Mouse (Mus musculus) C2C12 (cell line): ENCODE measurements around the gene Caskin2. TPM values are rescaled to one million over a fixed set of nuclear protein-coding genes. Genes with fewer than 3 reads are reported as not detected.

ENCODE experiments used
- H3K27me3 ChIP-seq: one replicate; pipeline ENCODE4 v1.6.1; 2011; ENCODE audit not compliant: control insufficient read depth, insufficient read depth, insufficient read length
- H3K36me3 ChIP-seq: one replicate; pipeline ENCODE4 v1.6.1; 2011; ENCODE audit not compliant: control insufficient read depth, insufficient read depth
- H3K4me3 ChIP-seq: one replicate; pipeline ENCODE4 v1.5.1; 2011; ENCODE audit warnings: mild to moderate bottlenecking, control low read depth; ENCODE audit not compliant: poor library complexity, insufficient read depth, severe bottlenecking
- H3K79me2 ChIP-seq: one replicate; pipeline ENCODE4 v1.6.1; 2011; ENCODE audit not compliant: control insufficient read depth, insufficient read depth
- H3K79me3 ChIP-seq: one replicate; pipeline ENCODE4 v1.6.1; 2011; ENCODE audit warnings: low read depth, control low read depth
- H3ac ChIP-seq: one replicate; pipeline ENCODE3; 2011; ENCODE audit warnings: low read depth; ENCODE audit not compliant: control insufficient read depth, insufficient read length
- CEBPB ChIP-seq: IDR thresholded peaks from one replicate; pipeline ENCODE4 v1.6.1; 2011; ENCODE audit warnings: low read depth, mild to moderate bottlenecking, control low read depth, moderate library complexity
- CTCF ChIP-seq: IDR thresholded peaks from one replicate; pipeline ENCODE4 v1.5.1; 2011; ENCODE audit not compliant: control insufficient read depth, insufficient read depth, insufficient read length
- FOSL1 ChIP-seq: IDR thresholded peaks from one replicate; pipeline ENCODE4 v1.8.0; 2011; ENCODE audit warnings: mild to moderate bottlenecking, low read length; ENCODE audit not compliant: poor library complexity, insufficient read depth, severe bottlenecking
- MAX ChIP-seq: IDR thresholded peaks from one replicate; pipeline ENCODE4 v1.6.1; 2011; ENCODE audit warnings: mild to moderate bottlenecking, control low read depth
- MYOD1 ChIP-seq: IDR thresholded peaks from one replicate; pipeline ENCODE4 v1.6.1; 2011; ENCODE audit warnings: low read depth; ENCODE audit not compliant: control insufficient read depth, insufficient read length
- MYOG ChIP-seq: IDR thresholded peaks from one replicate; pipeline ENCODE4 v1.6.1; 2011; ENCODE audit not compliant: control insufficient read depth, insufficient read length; ENCODE audit errors: extremely low read depth
- USF1 ChIP-seq: IDR thresholded peaks from one replicate; pipeline ENCODE4 v1.6.1; 2011; ENCODE audit warnings: low read depth, mild to moderate bottlenecking, control low read depth, moderate library complexity
- polyA plus RNA-seq: library from polyadenylated mRNA; unstranded; fragments of >200 nt; fragmentation: generic; extraction: Trizol; gene quantifications from one replicate; pipeline ENCODE4 v1.2.1, GENCODE M21; 2012; ENCODE audit warnings: missing spikeins

Caskin2 gene
- polyA plus RNA-seq, 1 experiment, result 7.3 TPM

DNA sequence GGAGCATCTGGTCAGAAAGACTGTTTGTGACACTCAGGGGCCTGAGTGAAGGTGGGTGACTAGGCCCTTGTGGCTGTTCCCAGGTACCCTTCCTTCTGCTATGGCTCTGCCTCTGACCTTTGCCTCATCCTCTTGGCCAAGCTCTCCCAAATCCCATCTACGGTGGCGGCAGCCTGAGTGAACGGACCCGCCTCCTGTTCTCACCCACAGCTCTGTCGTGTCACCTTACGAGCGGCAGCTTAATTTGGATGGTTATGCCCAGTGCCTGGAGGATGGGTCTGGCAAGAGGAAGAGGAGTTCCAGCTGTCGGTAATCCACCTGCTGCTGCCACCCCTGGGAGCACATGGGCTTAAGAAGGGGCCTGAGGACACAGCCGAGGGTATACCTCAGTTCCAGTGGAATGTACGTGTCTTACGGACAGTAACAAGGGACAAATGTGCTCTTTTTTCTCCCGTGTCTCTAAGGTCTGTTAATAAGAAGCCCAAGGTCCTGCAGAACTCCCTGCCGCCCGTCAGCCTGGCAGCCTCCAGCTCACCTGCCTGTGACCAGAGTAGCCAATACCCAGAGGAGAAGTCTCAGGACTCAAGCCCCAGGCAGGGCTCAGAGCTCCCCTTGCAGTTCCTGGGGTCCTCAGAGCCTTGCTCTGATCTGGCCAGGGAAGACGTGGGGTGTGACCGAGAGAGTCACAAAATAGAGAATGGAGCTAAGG lies 6.6 kb upstream of the Caskin2 start:
- H3K79me2 ChIP-seq, result peaks cover 6% of the 10 kb centered on the region
- H3K36me3 ChIP-seq, result peaks cover 13% of the 10 kb centered on the region
- no peak overlapping the region for H3ac ChIP-seq
- peaks cover 7% of the 10 kb centered on the region for H3K27me3 ChIP-seq
- peaks cover 1% of the 10 kb centered on the region for H3K79me3 ChIP-seq
- no peak overlapping the region for H3K4me3 ChIP-seq
- no peak for TF ChIP-seq USF1
- no peak for TF ChIP-seq CEBPB
- TF ChIP-seq CTCF, result no peak
- no peak for TF ChIP-seq MAX
- TF ChIP-seq MYOG, result no peak
- TF ChIP-seq MYOD1, result no peak

DNA sequence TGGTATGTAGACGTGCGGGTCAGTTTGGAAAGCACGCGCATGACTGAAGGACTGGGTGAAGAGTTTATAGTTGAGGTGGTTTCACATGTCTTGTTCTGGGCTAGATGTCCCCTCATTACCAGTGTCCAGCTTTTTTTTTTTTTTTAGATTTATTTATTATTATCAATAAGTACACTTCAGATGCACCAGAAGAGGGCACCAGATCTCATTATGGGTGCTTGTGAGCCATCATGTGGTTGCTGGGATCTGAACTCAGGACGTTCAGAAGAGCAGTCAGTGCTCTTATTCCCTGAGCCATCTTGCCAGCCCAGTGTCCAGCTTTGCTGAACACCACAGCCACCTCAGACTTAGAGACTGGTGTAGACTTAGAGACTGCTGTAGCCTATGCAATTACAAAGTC lies 3.9 kb upstream of the Caskin2 start:
- Histone ChIP-seq H3K27me3 (no peaks in the 10 kb centered on the region), H3ac (no peak overlapping the region), H3K79me3 (peaks cover 1% of the 10 kb centered on the region), H3K4me3 (no peak overlapping the region), H3K79me2 (peaks cover 8% of the 10 kb centered on the region), H3K36me3 (peaks cover 10% of the 10 kb centered on the region)
- TF ChIP-seq MYOD1 (no peak), USF1 (no peak), MAX (no peak), FOSL1 (no peak), CTCF (no peak), MYOG (no peak), CEBPB (no peak)

DNA sequence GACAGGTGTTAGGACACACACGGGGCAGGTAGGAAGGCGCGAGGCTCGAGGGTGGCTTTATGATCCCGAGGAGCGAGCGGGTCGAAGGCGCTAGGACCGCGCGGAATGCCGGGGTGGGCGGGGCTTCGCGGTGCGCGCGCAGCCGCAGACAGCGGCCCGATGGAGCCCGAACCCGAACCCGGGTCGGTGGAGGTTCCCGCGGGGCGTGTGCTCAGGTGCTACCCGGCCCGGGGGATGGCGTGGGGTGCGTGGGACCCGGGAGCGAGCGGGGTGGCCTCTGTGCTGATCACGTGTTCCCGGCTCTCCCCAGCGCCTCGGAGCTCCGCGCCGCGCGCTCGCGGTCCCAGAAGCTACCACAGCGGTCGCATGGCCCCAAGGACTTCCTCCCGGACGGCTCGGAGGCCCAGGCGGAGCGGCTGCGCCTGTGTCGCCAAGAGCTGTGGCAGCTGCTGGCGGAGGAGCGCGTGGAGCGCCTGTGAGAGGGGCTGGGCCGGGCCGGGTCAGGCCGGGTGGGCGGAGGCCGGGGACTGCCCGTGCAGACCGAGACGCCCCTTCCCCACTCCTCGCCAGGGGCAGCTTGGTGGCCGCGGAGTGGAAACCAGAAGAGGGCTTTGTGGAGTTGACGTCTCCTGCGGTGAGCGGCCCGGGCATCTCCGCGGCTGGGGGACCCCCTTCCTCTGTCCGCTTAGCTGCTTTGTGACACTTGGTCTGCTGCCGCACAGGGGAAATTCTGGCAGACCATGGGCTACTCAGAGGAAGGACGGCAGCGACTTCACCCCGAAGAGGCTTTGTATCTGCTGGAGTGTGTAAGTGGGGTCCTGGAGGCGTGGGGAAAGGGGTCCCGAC lies 1.4 kb upstream of the Caskin2 start, which contains the start of gene Tsen54:
Tsen54 (plus strand) TSS at position 120 of the 846 bp plus-strand sequence.
- H3K36me3 ChIP-seq, result no peaks in the 10 kb centered on the region
- H3ac ChIP-seq, result peak within 1 kb of the TSS; percentile 75
- no peaks in the 10 kb centered on the region for H3K27me3 ChIP-seq
- peak within 1 kb of the TSS; percentile 69 for H3K4me3 ChIP-seq
- TF ChIP-seq FOSL1 (no peak), MYOG (no peak), USF1 (peak; percentile 23), MYOD1 (no peak), CEBPB (no peak), MAX (no peak)
- peaks cover 3% of the 10 kb centered on the region for H3K79me3 ChIP-seq
- H3K79me2 ChIP-seq, result peaks cover 8% of the 10 kb centered on the region

DNA sequence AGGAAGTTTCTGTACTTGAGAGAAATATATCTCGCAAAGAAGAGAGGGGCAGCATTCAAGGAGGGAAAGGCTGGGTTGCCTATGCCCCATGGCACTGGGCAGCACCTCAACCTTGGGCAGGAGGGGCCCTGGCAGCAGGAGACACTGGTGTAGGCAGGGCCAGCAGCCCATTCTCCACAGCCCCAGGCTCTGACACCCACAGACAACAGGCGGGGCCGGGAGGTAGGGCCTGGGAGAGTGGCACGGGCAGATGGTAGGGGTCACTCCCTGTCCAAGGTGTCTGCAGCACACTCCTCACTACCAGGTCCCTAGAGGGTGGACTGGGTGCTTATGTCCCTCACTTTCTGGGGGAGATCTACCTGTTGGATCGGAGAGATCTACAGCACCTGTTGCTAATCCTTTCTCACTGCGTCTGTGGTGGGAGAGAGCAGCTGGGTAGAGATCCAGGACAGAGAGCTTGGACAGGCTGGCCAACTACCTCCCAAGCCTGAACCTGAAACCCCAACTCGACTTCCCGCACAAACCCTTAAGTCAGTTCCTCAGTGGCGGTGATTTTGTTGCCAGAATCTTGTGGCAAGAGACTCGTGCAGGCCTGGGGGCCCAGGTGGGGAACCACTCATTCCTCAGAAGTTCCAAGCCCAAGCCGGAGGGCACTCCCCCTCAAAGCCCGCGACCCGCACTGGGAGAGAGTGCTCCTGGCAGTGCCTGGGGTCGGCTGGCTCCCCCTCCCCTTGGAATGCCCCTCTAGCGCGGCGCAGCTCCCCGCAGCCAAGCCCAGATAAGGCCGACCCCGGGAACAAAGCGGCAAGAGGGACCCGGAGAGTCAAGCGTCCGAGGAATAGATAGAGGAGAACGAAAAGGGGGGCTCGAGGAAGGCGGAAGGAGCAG lies 662 bp downstream of the Caskin2 start:
- peaks cover 8% of the 10 kb centered on the region for H3K79me2 ChIP-seq
- H3K27me3 ChIP-seq, result no peaks in the 10 kb centered on the region
- TF ChIP-seq MYOD1 (no peak), FOSL1 (no peak), MAX (no peak), CEBPB (no peak), CTCF (no peak)
- peak overlapping the region; percentile 92 for H3ac ChIP-seq
- no peaks in the 10 kb centered on the region for H3K36me3 ChIP-seq
- peak overlapping the region; percentile 69 for H3K4me3 ChIP-seq
- peaks cover 3% of the 10 kb centered on the region for H3K79me3 ChIP-seq

DNA sequence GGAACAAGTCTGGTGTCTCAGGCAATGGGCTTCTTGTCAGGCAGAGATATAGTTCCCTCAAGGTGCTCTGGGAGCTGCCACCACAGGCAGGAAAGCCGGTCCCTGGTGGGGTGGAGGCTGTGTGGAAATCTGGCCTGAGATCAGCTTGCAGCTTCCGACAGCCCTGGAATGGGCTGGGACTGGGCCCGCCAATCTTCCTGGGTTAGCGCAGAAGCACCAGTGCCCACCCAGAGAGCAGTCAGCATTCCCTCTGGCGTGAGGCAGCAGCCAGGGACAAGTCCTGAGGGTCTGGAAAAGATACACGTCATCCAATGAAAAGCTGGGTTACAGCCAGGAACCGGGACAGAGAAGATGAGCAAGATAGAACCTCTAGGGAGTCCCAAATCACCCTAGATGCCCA lies 1.3 kb downstream of the Caskin2 start:
- Histone ChIP-seq H3K27me3 (no peaks in the 10 kb centered on the region), H3K79me3 (peaks cover 3% of the 10 kb centered on the region), H3ac (no peak overlapping the region), H3K4me3 (no peak overlapping the region), H3K36me3 (no peaks in the 10 kb centered on the region), H3K79me2 (peaks cover 8% of the 10 kb centered on the region)
- TF ChIP-seq USF1 (no peak), CEBPB (no peak), CTCF (no peak), MYOD1 (no peak), MAX (no peak), MYOG (no peak), FOSL1 (no peak)
